Mouse (Mus musculus) cerebellum, postnatal 25 days (tissue): Measurements from ENCODE around the gene Bfsp2.
"Not testable (repeated sequence)": the region's sequence is repeated elsewhere in the genome, so short reads cannot be mapped to it uniquely, and the experiment has no call there.

Experiments used
- DNase-seq, 2 experiments: peaks; one replicate each; pipeline ENCODE4 v3.0.0; 2021; ENCODE audit warnings: mixed read lengths in 2 of 2

Gene Bfsp2

GRCm38 (mm10) chr9:103426425-103426824, 53.8 kb downstream of the Bfsp2 start:
- DNase-seq = no peak

GRCm38 (mm10) chr9:103424869-103425268, 55.4 kb downstream of the Bfsp2 start:
- no peak for DNase-seq

GRCm38 (mm10) chr9:103423951-103424350, 56.3 kb downstream of the Bfsp2 start:
- no peak for DNase-seq

GRCm38 (mm10) chr9:103423384-103423783, 56.8 kb downstream of the Bfsp2 start:
- DNase-seq = peak in 1 of 2 experiments; percentile 11

GRCm38 (mm10) chr9:103422847-103423246, 57.4 kb downstream of the Bfsp2 start:
- DNase-seq = peak; percentile 40 to 64

- DNase-seq = no peak
These were observed 59.4 kb downstream of the Bfsp2 start for GRCm38 (mm10) chr9:103420844-103421243.

- DNase-seq = no peak
These were observed 61.4 kb downstream of the Bfsp2 start for GRCm38 (mm10) chr9:103418786-103419185.

GRCm38 (mm10) chr9:103418267-103418666, 62.0 kb downstream of the Bfsp2 start:
- not testable (repeated sequence) for DNase-seq

- DNase-seq = no peak
These were observed 66.8 kb downstream of the Bfsp2 start for GRCm38 (mm10) chr9:103413457-103413856.

- no peak for DNase-seq
These were observed 71.1 kb downstream of the Bfsp2 start for GRCm38 (mm10) chr9:103409119-103409518.

GRCm38 (mm10) chr9:103408136-103408777, 72.0 kb downstream of the Bfsp2 start:
- DNase-seq = no peak

- DNase-seq = no peak
These were observed 76.8 kb downstream of the Bfsp2 start for GRCm38 (mm10) chr9:103403331-103403973.

- no peak for DNase-seq
These were observed 81.6 kb downstream of the Bfsp2 start for GRCm38 (mm10) chr9:103398509-103399157.

GRCm38 (mm10) chr9:103393256-103393655, 87.0 kb downstream of the Bfsp2 start:
- no peak for DNase-seq

- no peak for DNase-seq
These were observed 88.3 kb downstream of the Bfsp2 start for GRCm38 (mm10) chr9:103391796-103392372.

GRCm38 (mm10) chr9:103389261-103389660, 91.0 kb downstream of the Bfsp2 start:
- DNase-seq = no peak

- no peak for DNase-seq
These were observed 93.1 kb downstream of the Bfsp2 start for GRCm38 (mm10) chr9:103387011-103387653.

GRCm38 (mm10) chr9:103386573-103386972, 93.6 kb downstream of the Bfsp2 start:
- DNase-seq = no peak

- no peak for DNase-seq
These were observed 94.6 kb downstream of the Bfsp2 start for GRCm38 (mm10) chr9:103385600-103385999.

GRCm38 (mm10) chr9:103384141-103384796, 96.0 kb downstream of the Bfsp2 start:
- DNase-seq = no peak

- DNase-seq = no peak
These were observed 96.6 kb downstream of the Bfsp2 start for GRCm38 (mm10) chr9:103383576-103383975.

GRCm38 (mm10) chr9:103382989-103383388, 97.2 kb downstream of the Bfsp2 start:
- no peak for DNase-seq

GRCm38 (mm10) chr9:103380566-103380965, 99.7 kb downstream of the Bfsp2 start:
- DNase-seq = no peak
